Comparison of ENCODE assay signal across 24 mouse cellular contexts in genomic region chr16:77409168-77409567, GRCm38 (mm10).
DNase-seq lines count a peak whose midpoint lies in the region; ATAC-seq lines count a peak whose summit lies in the region.
"Had no signal": no experiment of that assay in that cellular context is flagged by ENCODE, and none has a peak within 500 bp of the region (broad histone marks: within the 10 kb centered on the region; RNA-seq: fewer than 3 reads in every experiment).

No protein-coding gene starts in this region.

- 0 out of 2 replicates have a peak overlapping the region, but pooled peaks have one; percentile 5 for H3K27ac ChIP-seq in hindbrain, embryonic 15.5 days (replicated peaks)
- H3K27ac ChIP-seq in hindbrain, embryonic 12.5 days = no peak overlapping the region
- H3K27ac ChIP-seq in midbrain, embryonic 12.5 days (replicated peaks) = peak overlapping the region; percentile 49
- H3K27ac ChIP-seq in midbrain, embryonic 15.5 days = no peak overlapping the region
- peak overlapping the region; percentile 72 for H3K27ac ChIP-seq in brown adipose tissue, adult 24 weeks (replicated peaks; ENCODE audit: low read depth, low read length)
- no peak overlapping the region for H3K27ac ChIP-seq in forebrain, embryonic 10.5 days
- H3K27ac ChIP-seq: embryonic facial prominence, embryonic 15.5 days; forebrain, embryonic 15.5 days; heart, embryonic 13.5 days; hindbrain, embryonic 14.5 days had no signal

- DNase-seq in forebrain, embryonic 10.5 days (ENCODE audit: extremely low spot score, low spot score) = no peak
- DNase-seq: adrenal gland, adult 2 months; adrenal gland, postnatal 25 days; cerebellum, adult 11 months; cerebellum, adult 8-10 months; cerebellum, postnatal 14 days; embryo, embryonic 11 days; gastrocnemius, postnatal 25 days; heart, adult 11 months; heart, postnatal 36 days had no signal

- no peak overlapping the region for H3K4me2 ChIP-seq in hindbrain, embryonic 15.5 days
- H3K4me2 ChIP-seq in hindbrain, embryonic 12.5 days (replicated peaks) = no peak overlapping the region
- 0 out of 2 replicates have a peak overlapping the region, but pooled peaks have one; percentile 1 for H3K4me2 ChIP-seq in midbrain, embryonic 12.5 days (replicated peaks)
- no peak overlapping the region for H3K4me2 ChIP-seq in midbrain, embryonic 15.5 days
- H3K4me2 ChIP-seq: embryonic facial prominence, embryonic 15.5 days; forebrain, embryonic 15.5 days; heart, embryonic 13.5 days; hindbrain, embryonic 14.5 days had no signal

- H3K36me3 ChIP-seq in hindbrain, embryonic 15.5 days = 0 out of 2 replicates have a peak, but pooled peaks cover 4% of the 10 kb centered on the region
- peaks cover 4% of the 10 kb centered on the region; the same call in 1 of the 2 replicates for H3K36me3 ChIP-seq in hindbrain, embryonic 12.5 days
- H3K36me3 ChIP-seq in midbrain, embryonic 12.5 days = peaks cover 6% of the 10 kb centered on the region; the same call in 1 of the 2 replicates
- no peaks in the 10 kb centered on the region for H3K36me3 ChIP-seq in midbrain, embryonic 15.5 days (replicated peaks)
- H3K36me3 ChIP-seq in forebrain, embryonic 10.5 days (replicated peaks) = peaks cover 6% of the 10 kb centered on the region; the same call in 1 of the 2 replicates
- H3K36me3 ChIP-seq: embryonic facial prominence, embryonic 15.5 days; forebrain, embryonic 15.5 days; heart, embryonic 13.5 days had no signal

- WGBS in hindbrain, embryonic 15.5 days = 66% methylated on average over 7 of the region's 7 CpGs
- WGBS in hindbrain, embryonic 12.5 days = 82% methylated on average over 7 of the region's 7 CpGs
- WGBS in midbrain, embryonic 12.5 days = 63% methylated on average over 7 of the region's 7 CpGs
- 52% methylated on average over 7 of the region's 7 CpGs for WGBS in midbrain, embryonic 15.5 days
- 94% methylated on average over 7 of the region's 7 CpGs for WGBS in forebrain, embryonic 10.5 days

- H3K9me3 ChIP-seq in hindbrain, embryonic 15.5 days = no peaks in the 10 kb centered on the region
- no peaks in the 10 kb centered on the region for H3K9me3 ChIP-seq in hindbrain, embryonic 12.5 days (replicated peaks)
- H3K9me3 ChIP-seq in midbrain, embryonic 12.5 days = no peaks in the 10 kb centered on the region
- no peaks in the 10 kb centered on the region for H3K9me3 ChIP-seq in midbrain, embryonic 15.5 days
- H3K9me3 ChIP-seq in forebrain, embryonic 10.5 days = no peaks in the 10 kb centered on the region
- H3K9me3 ChIP-seq: embryonic facial prominence, embryonic 15.5 days; forebrain, embryonic 15.5 days; heart, embryonic 13.5 days had no signal

- H3K4me3 ChIP-seq in hindbrain, embryonic 15.5 days = no peak overlapping the region
- no peak overlapping the region for H3K4me3 ChIP-seq in hindbrain, embryonic 12.5 days
- no peak overlapping the region for H3K4me3 ChIP-seq in midbrain, embryonic 12.5 days
- H3K4me3 ChIP-seq in midbrain, embryonic 15.5 days = no peak overlapping the region
- H3K4me3 ChIP-seq in brown adipose tissue, adult 24 weeks (ENCODE audit: insufficient read depth, low read depth, low read length) = no peak overlapping the region
- no peak overlapping the region for H3K4me3 ChIP-seq in forebrain, embryonic 10.5 days
- H3K4me3 ChIP-seq: embryonic facial prominence, embryonic 15.5 days; erythroblast, embryonic 14.5 days; forebrain, embryonic 15.5 days; heart, embryonic 13.5 days had no signal

- peaks cover 25% of the 10 kb centered on the region for H3K4me1 ChIP-seq in hindbrain, embryonic 15.5 days (replicated peaks)
- peaks cover 20% of the 10 kb centered on the region for H3K4me1 ChIP-seq in hindbrain, embryonic 12.5 days
- H3K4me1 ChIP-seq in midbrain, embryonic 12.5 days = peaks cover 30% of the 10 kb centered on the region
- H3K4me1 ChIP-seq in midbrain, embryonic 15.5 days = peaks cover 16% of the 10 kb centered on the region
- H3K4me1 ChIP-seq in brown adipose tissue, adult 24 weeks (ENCODE audit: control insufficient read depth, insufficient read depth, insufficient read length, low read length) = no peaks in the 10 kb centered on the region
- peaks cover 30% of the 10 kb centered on the region for H3K4me1 ChIP-seq in forebrain, embryonic 10.5 days

- no peak for ATAC-seq in hindbrain, embryonic 15.5 days (ENCODE audit: low FRiP score, low read depth)
- no peak for ATAC-seq in hindbrain, embryonic 12.5 days (ENCODE audit: low FRiP score)
- no peak for ATAC-seq in midbrain, embryonic 12.5 days (ENCODE audit: low FRiP score, low read depth)
- no peak for ATAC-seq in midbrain, embryonic 15.5 days (replicated peaks)
- peak; percentile 82 for ATAC-seq in megakaryocyte progenitor cell, adult 5-6 weeks (replicated peaks; ENCODE audit: poor library complexity)
- ATAC-seq: activated CD4-positive, CD25-positive, alpha-beta regulatory T cell, adult 4 months; forebrain, embryonic 15.5 days; Patski had no signal

- no peak overlapping the region for H3K9ac ChIP-seq in hindbrain, embryonic 15.5 days
- no peak overlapping the region for H3K9ac ChIP-seq in hindbrain, embryonic 12.5 days
- no peak overlapping the region for H3K9ac ChIP-seq in midbrain, embryonic 12.5 days (replicated peaks)
- no peak overlapping the region for H3K9ac ChIP-seq in midbrain, embryonic 15.5 days
- H3K9ac ChIP-seq: embryonic facial prominence, embryonic 15.5 days; forebrain, embryonic 15.5 days; heart, embryonic 13.5 days; hindbrain, embryonic 14.5 days had no signal

- no peaks in the 10 kb centered on the region for H3K27me3 ChIP-seq in hindbrain, embryonic 15.5 days
- H3K27me3 ChIP-seq in hindbrain, embryonic 12.5 days = no peaks in the 10 kb centered on the region
- no peaks in the 10 kb centered on the region for H3K27me3 ChIP-seq in midbrain, embryonic 12.5 days
- no peaks in the 10 kb centered on the region for H3K27me3 ChIP-seq in midbrain, embryonic 15.5 days (replicated peaks)
- H3K27me3 ChIP-seq in forebrain, embryonic 10.5 days (ENCODE audit: poor library complexity, severe bottlenecking) = no peaks in the 10 kb centered on the region
- H3K27me3 ChIP-seq: CH12.LX; embryonic facial prominence, embryonic 15.5 days; forebrain, embryonic 15.5 days; heart, embryonic 13.5 days; Patski had no signal

Comparison
In these comparisons a context has a peak if more than half of its experiments do, and no peak if none do; other contexts are left out.
1. H3K27ac ChIP-seq: peak in hindbrain, embryonic 15.5 days (single experiment), midbrain, embryonic 12.5 days (single experiment) and brown adipose tissue, adult 24 weeks (single experiment); none in hindbrain, embryonic 12.5 days (single experiment), midbrain, embryonic 15.5 days (single experiment) and forebrain, embryonic 10.5 days (single experiment).